Mouse (Mus musculus) ES-Bruce4 (cell line): ENCODE results near the gene Ssr2.

Source experiments
- CTCF ChIP-seq: IDR thresholded peaks from one replicate; pipeline ENCODE4 v1.8.1; 2011; ENCODE audit warnings: low read depth, low read length
- EP300 ChIP-seq: IDR thresholded peaks from 2 replicates; pipeline ENCODE4 v1.6.1; 2011; ENCODE audit warnings: low read depth, low read length; ENCODE audit not compliant: insufficient read depth

- no peak for TF ChIP-seq CTCF
- no peak for TF ChIP-seq EP300
Measured at GRCm38 (mm10) chr3:88630849-88631341, 55.2 kb downstream of the Ssr2 start.
